Mouse (Mus musculus) CH12.LX (cell line): Measurements from ENCODE around the gene Vps26a. TPM values are rescaled to one million over a fixed set of nuclear protein-coding genes. Genes with fewer than 3 reads are reported as not detected.

Experiments
- DNase-seq: peaks from one replicate; pipeline ENCODE4 v3.0.0-alpha.2; 2013; ENCODE audit errors: extremely low read depth
- H3K27ac ChIP-seq: 2 replicates; pipeline ENCODE4 v1.5.1; 2012; ENCODE audit warnings: low read depth, mild to moderate bottlenecking, control low read depth, moderate library complexity; ENCODE audit not compliant: insufficient read depth
- H3K27me3 ChIP-seq: replicated peaks from 2 replicates; pipeline ENCODE3; 2012; ENCODE audit warnings: inconsistent platforms
- H3K36me3 ChIP-seq, 2 experiments: replicated peaks in 1 of 2; 2 replicates each; pipeline versions ENCODE3 to v1.6.1; 2012; ENCODE audit warnings: inconsistent platforms in 1 of 2, low read length in 1 of 2, mild to moderate bottlenecking in 1 of 2, mixed read lengths in 1 of 2, moderate library complexity in 1 of 2; ENCODE audit not compliant: control insufficient read depth in 1 of 2, insufficient read depth in 1 of 2
- H3K4me1 ChIP-seq, 2 experiments: 2 replicates each; pipeline ENCODE4 v1.6.1; 2012; ENCODE audit warnings: inconsistent platforms in 1 of 2, moderate library complexity in 1 of 2; ENCODE audit not compliant: insufficient read depth in 2 of 2, control insufficient read depth in 1 of 2
- H3K4me2 ChIP-seq: 2 replicates; pipeline ENCODE4 v1.6.1; 2012; ENCODE audit warnings: low read depth, mild to moderate bottlenecking, control low read depth; ENCODE audit not compliant: poor library complexity, insufficient read depth, severe bottlenecking
- H3K4me3 ChIP-seq, 3 experiments: fragments of 150-350 bp in 1 of 3; sonication (generic) in 1 of 3; replicated peaks in 1 of 3; 2 replicates each; pipeline versions ENCODE3 to v1.5.1; 2011 to 2012; ENCODE audit warnings: low read depth in 2 of 3, low read length in 2 of 3, mild to moderate bottlenecking in 2 of 3, moderate library complexity in 2 of 3, control low read depth in 1 of 3, improper control_type of control experiment in 1 of 3, inconsistent platforms in 1 of 3, mixed read lengths in 1 of 3; ENCODE audit not compliant: poor library complexity in 1 of 3
- H3K79me2 ChIP-seq: replicated peaks from 2 replicates; pipeline ENCODE4 v1.6.1; 2012; ENCODE audit warnings: mild to moderate bottlenecking, moderate library complexity; ENCODE audit not compliant: control insufficient read depth, poor library complexity, insufficient read depth, severe bottlenecking; ENCODE audit errors: extremely low read depth
- H3K9ac ChIP-seq: 2 replicates; pipeline ENCODE4 v1.6.1; 2012; ENCODE audit warnings: low read depth, mild to moderate bottlenecking, control low read depth, moderate library complexity; ENCODE audit not compliant: insufficient read depth
- H3K9me3 ChIP-seq: replicated peaks from 2 replicates; pipeline ENCODE3; 2012; ENCODE audit warnings: low read length, inconsistent platforms, mixed read lengths
- CHD1 ChIP-seq: IDR thresholded peaks from 2 replicates; pipeline ENCODE4 v1.6.1; 2012; ENCODE audit warnings: low read depth, low read length, improper control_type of control experiment, inconsistent platforms
- CHD2 ChIP-seq: IDR thresholded peaks from 2 replicates; pipeline ENCODE4 v1.6.1; 2011; ENCODE audit warnings: low read length, improper control_type of control experiment
- CTCF ChIP-seq, 2 experiments: IDR thresholded peaks in 1 of 2; conservative IDR thresholded peaks in 1 of 2; 2 replicates each; pipeline ENCODE4 v1.5.1; 2011 to 2012; ENCODE audit warnings: low read depth in 2 of 2, low read length in 2 of 2, improper control_type of control experiment in 1 of 2, inconsistent platforms in 1 of 2, mild to moderate bottlenecking in 1 of 2, moderate library complexity in 1 of 2
- E2F4 ChIP-seq: IDR thresholded peaks from 2 replicates; pipeline ENCODE4 v1.6.1; 2011; ENCODE audit warnings: low read depth, low read length, improper control_type of control experiment; ENCODE audit not compliant: insufficient replicate concordance
- ELF1 ChIP-seq: IDR thresholded peaks from 2 replicates; pipeline ENCODE4 v1.6.1; 2014; ENCODE audit warnings: low read depth, mild to moderate bottlenecking, inconsistent platforms, low read length, improper control_type of control experiment
- EP300 ChIP-seq: IDR thresholded peaks from 2 replicates; pipeline ENCODE4 v1.6.1; 2011; ENCODE audit warnings: low read length, improper control_type of control experiment
- ETS1 ChIP-seq: conservative IDR thresholded peaks from 2 replicates; pipeline ENCODE4 v1.6.1; 2012; ENCODE audit warnings: low read depth, mild to moderate bottlenecking, inconsistent platforms, low read length, improper control_type of control experiment, moderate library complexity
- GABPA ChIP-seq: IDR thresholded peaks from 2 replicates; pipeline ENCODE4 v1.6.1; 2012; ENCODE audit warnings: low read depth, low read length, improper control_type of control experiment, inconsistent platforms; ENCODE audit not compliant: insufficient replicate concordance
- JUN ChIP-seq: IDR thresholded peaks from 2 replicates; pipeline ENCODE4 v1.6.1; 2011; ENCODE audit warnings: low read depth, mild to moderate bottlenecking, low read length, improper control_type of control experiment, moderate library complexity; ENCODE audit not compliant: insufficient read depth
- JUND ChIP-seq: conservative IDR thresholded peaks from 2 replicates; pipeline ENCODE4 v1.6.1; 2011; ENCODE audit warnings: low read depth, low read length, improper control_type of control experiment
- KAT2A ChIP-seq: IDR thresholded peaks from 2 replicates; pipeline ENCODE4 v1.6.1; 2012; ENCODE audit warnings: low read length, improper control_type of control experiment, inconsistent platforms; ENCODE audit not compliant: insufficient replicate concordance
- MAFK ChIP-seq: IDR thresholded peaks from 2 replicates; pipeline ENCODE4 v1.6.1; 2011; ENCODE audit warnings: low read length, improper control_type of control experiment; ENCODE audit not compliant: insufficient replicate concordance
- MAX ChIP-seq: IDR thresholded peaks from 2 replicates; pipeline ENCODE4 v1.6.1; 2011; ENCODE audit warnings: low read length, improper control_type of control experiment
- MAZ ChIP-seq: IDR thresholded peaks from 2 replicates; pipeline ENCODE4 v1.6.1; 2012; ENCODE audit warnings: low read depth, mild to moderate bottlenecking, inconsistent platforms, low read length, improper control_type of control experiment, moderate library complexity
- MEF2A ChIP-seq: IDR thresholded peaks from 2 replicates; pipeline ENCODE4 v1.6.1; 2014; ENCODE audit warnings: low read depth, mild to moderate bottlenecking, inconsistent platforms, low read length, improper control_type of control experiment, borderline replicate concordance
- MXI1 ChIP-seq: IDR thresholded peaks from 2 replicates; pipeline ENCODE4 v1.6.1; 2011; ENCODE audit warnings: mild to moderate bottlenecking, low read depth, low read length, improper control_type of control experiment
- MYC ChIP-seq: IDR thresholded peaks from 2 replicates; pipeline ENCODE4 v1.6.1; 2011; ENCODE audit warnings: low read depth, mild to moderate bottlenecking, improper control_type of control experiment, low read length
- NRF1 ChIP-seq: IDR thresholded peaks from 2 replicates; pipeline ENCODE4 v1.6.1; 2014; ENCODE audit warnings: low read depth, mild to moderate bottlenecking, inconsistent platforms, low read length, improper control_type of control experiment, moderate library complexity
- POLR2A ChIP-seq: IDR thresholded peaks from 2 replicates; pipeline ENCODE4 v1.6.1; 2011; ENCODE audit warnings: low read depth, mild to moderate bottlenecking, improper control_type of control experiment, low read length
- POLR2AphosphoS2 ChIP-seq: IDR thresholded peaks from 2 replicates; pipeline ENCODE4 v1.6.1; 2011; ENCODE audit warnings: low read depth, low read length, improper control_type of control experiment
- RCOR1 ChIP-seq: conservative IDR thresholded peaks from 2 replicates; pipeline ENCODE4 v1.6.1; 2012; ENCODE audit warnings: low read depth, mild to moderate bottlenecking, inconsistent platforms, low read length, improper control_type of control experiment
- SIN3A ChIP-seq: IDR thresholded peaks from 2 replicates; pipeline ENCODE4 v1.6.1; 2012; ENCODE audit warnings: low read length, improper control_type of control experiment, inconsistent platforms
- SMC3 ChIP-seq: IDR thresholded peaks from 2 replicates; pipeline ENCODE4 v1.6.1; 2011; ENCODE audit warnings: low read depth, low read length, improper control_type of control experiment
- TBP ChIP-seq: conservative IDR thresholded peaks from 2 replicates; pipeline ENCODE4 v1.6.1; 2011; ENCODE audit warnings: low read depth, low read length, improper control_type of control experiment
- UBTF ChIP-seq: IDR thresholded peaks from 2 replicates; pipeline ENCODE4 v1.6.1; 2012; ENCODE audit warnings: low read depth, mild to moderate bottlenecking, inconsistent platforms, low read length, improper control_type of control experiment, moderate library complexity
- USF1 ChIP-seq: IDR thresholded peaks from 2 replicates; pipeline ENCODE4 v1.6.1; 2014; ENCODE audit warnings: low read depth, mild to moderate bottlenecking, inconsistent platforms, low read length, improper control_type of control experiment
- USF2 ChIP-seq: conservative IDR thresholded peaks from 2 replicates; pipeline ENCODE4 v1.6.1; 2011; ENCODE audit warnings: low read depth, low read length, improper control_type of control experiment
- ZKSCAN1 ChIP-seq: IDR thresholded peaks from 2 replicates; pipeline ENCODE4 v1.6.1; 2012; ENCODE audit warnings: low read depth, inconsistent platforms, low read length, improper control_type of control experiment, borderline replicate concordance
- ZNF384 ChIP-seq: IDR thresholded peaks from 2 replicates; pipeline ENCODE4 v1.6.1; 2012; ENCODE audit warnings: low read depth, low read length, improper control_type of control experiment, inconsistent platforms
- dilution Hi-C: fragments of 300-500 bp; cut with MboI; formaldehyde crosslinking; loops from 2 replicates; pipeline ENCODE4 v1.14.3; 2020; ENCODE audit warnings: low sequenced_read_pairs; ENCODE audit not compliant: extremely low pct_unique_long_range_greater_than_20kb, extremely low pct_ligation_motif_present
- in situ Hi-C: fragments of 300-500 bp; cut with MboI; formaldehyde crosslinking; loops from 3 replicates; pipeline ENCODE4 v1.14.3; 2019; ENCODE audit warnings: low sequenced_read_pairs, low pct_ligation_motif_present, low pct_unique_long_range_greater_than_20kb, mixed read lengths
- polyA plus RNA-seq: library from polyadenylated mRNA; unstranded; fragments of >175 nt; gene quantifications from 2 replicates; pipeline ENCODE4 v1.2.1, GENCODE M21; 2012; ENCODE audit warnings: low read depth; ENCODE audit not compliant: insufficient read length
- total RNA-seq, 2 experiments: library from RNA; depleted of rRNA; stranded (reverse); fragments of 300-350 nt in 1 of 2; fragments of >200 nt in 1 of 2; gene quantifications; 2 replicates each; pipeline ENCODE4 v1.2.3; 2012 to 2014

Gene Vps26a
- total and polyA plus RNA-seq, 3 experiments, result 14.2 to 33.5 (median 32.5) TPM

- no peak for DNase-seq
- H3K4me1 ChIP-seq, result peaks cover 0 to 5% of the 10 kb centered on the region in 2 experiments; a peak in 2 of 4 replicates
- no peak overlapping the region for H3K4me3 ChIP-seq
- dilution Hi-C loops, result no loop called here
- no peak overlapping the region for H3K9ac ChIP-seq
- no peaks in the 10 kb centered on the region for H3K9me3 ChIP-seq
- H3K36me3 ChIP-seq, result no peaks in the 10 kb centered on the region
- in situ Hi-C loops, result no loop called here
- TF ChIP-seq JUN, result no peak
- no peak for TF ChIP-seq POLR2A
- no peak for TF ChIP-seq MYC
- TF ChIP-seq TBP, result no peak
- TF ChIP-seq USF2, result no peak
- TF ChIP-seq MAX, result no peak
- no peak for TF ChIP-seq MAZ
- TF ChIP-seq ZKSCAN1, result no peak
- TF ChIP-seq USF1, result no peak
- no peak for TF ChIP-seq GABPA
- no peak for TF ChIP-seq E2F4
- no peak for TF ChIP-seq RCOR1
- no peak for TF ChIP-seq SIN3A
- TF ChIP-seq CHD1, result no peak
- no peak for TF ChIP-seq CTCF (conservative IDR thresholded peaks at IDR 0.05 in 1 of 2, IDR thresholded peaks at IDR 0.05 in 1 of 2; ENCODE audit: low read depth in 2 of 2, low read length in 2 of 2)
- TF ChIP-seq SMC3, result no peak
- no peak for TF ChIP-seq MEF2A
- TF ChIP-seq MAFK, result no peak
- TF ChIP-seq ELF1, result no peak
- peak overlapping the region; percentile 10 for H3K4me2 ChIP-seq
- no peaks in the 10 kb centered on the region for H3K79me2 ChIP-seq
- H3K27ac ChIP-seq, result no peak overlapping the region
- H3K27me3 ChIP-seq, result peaks cover 77% of the 10 kb centered on the region
Observed at GRCm38 (mm10) chr10:62411431-62412410, 74.9 kb downstream of the Vps26a start.

- H3K9ac ChIP-seq, result no peak overlapping the region
- dilution Hi-C loops, result no loop called here
- H3K9me3 ChIP-seq, result no peaks in the 10 kb centered on the region
- peaks cover 76% of the 10 kb centered on the region for H3K27me3 ChIP-seq
- H3K27ac ChIP-seq, result no peak overlapping the region
- in situ Hi-C loops, result no loop called here
- H3K79me2 ChIP-seq, result no peaks in the 10 kb centered on the region
- H3K4me2 ChIP-seq, result peak overlapping the region; percentile 10
- DNase-seq, result peak; percentile 65
- H3K4me1 ChIP-seq, result peaks cover 0 to 5% of the 10 kb centered on the region in 2 experiments; a peak in 2 of 4 replicates
- no peak overlapping the region for H3K4me3 ChIP-seq
- H3K36me3 ChIP-seq, result no peaks in the 10 kb centered on the region
- no peak for TF ChIP-seq POLR2AphosphoS2
- TF ChIP-seq JUND, result no peak
- TF ChIP-seq EP300, result no peak
- 0 out of 2 replicates have a peak, but pooled peaks have one; percentile 2 for TF ChIP-seq NRF1
- TF ChIP-seq E2F4, result no peak
- TF ChIP-seq ZKSCAN1, result no peak
- TF ChIP-seq MXI1, result no peak
- TF ChIP-seq CHD2, result no peak
- no peak for TF ChIP-seq ZNF384
- no peak for TF ChIP-seq MYC
- no peak for TF ChIP-seq ETS1
- no peak for TF ChIP-seq SIN3A
- TF ChIP-seq ELF1, result no peak
- TF ChIP-seq CHD1, result no peak
- TF ChIP-seq JUN, result no peak
- TF ChIP-seq USF2, result no peak
- TF ChIP-seq MAX, result no peak
- no peak for TF ChIP-seq MAZ
- no peak for TF ChIP-seq KAT2A
- no peak for TF ChIP-seq UBTF
Observed at GRCm38 (mm10) chr10:62410943-62411342, 75.7 kb downstream of the Vps26a start.
